Mouse (Mus musculus) MEL-GATA-1-ER (cell line): ENCODE results near the gene Cd209b.

Experiments used
- DNase-seq: peaks from one replicate; pipeline ENCODE4 v3.0.0-alpha.2; 2012; ENCODE audit warnings: low read depth; ENCODE audit errors: extremely low read depth

Cd209b gene

GRCm38 (mm10) chr8:3926744-3927143 lies at the start of gene Cd209b:
Cd209b (minus strand) TSS chr8:3926844.
- DNase-seq, result no peak

DNA sequence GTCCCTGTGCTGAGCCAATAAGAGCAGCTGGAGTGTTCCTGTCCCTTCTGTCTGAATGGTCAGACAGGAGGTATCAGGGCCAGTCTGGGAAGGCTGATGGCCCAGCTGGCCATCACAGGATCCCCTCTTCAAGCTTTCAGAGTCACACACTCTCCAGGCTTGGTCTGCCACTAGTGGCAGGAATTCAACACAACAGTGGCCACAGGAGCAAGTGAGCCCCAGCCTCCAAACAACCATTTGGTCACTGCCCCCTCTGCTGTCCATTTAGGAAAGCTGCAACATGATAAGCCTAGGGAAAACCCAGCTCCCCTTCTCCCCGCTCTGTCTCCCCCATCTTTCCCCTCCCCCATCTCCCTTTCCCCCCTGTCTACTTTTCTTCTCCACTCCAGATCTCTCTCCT lies 29.4 kb upstream of the Cd209b start:
- DNase-seq, result no peak

GRCm38 (mm10) chr8:3954646-3955045 lies 28.0 kb upstream of the Cd209b start, which contains the start of gene Cd209c:
Cd209c (minus strand) TSS chr8:3954746.
- DNase-seq, result no peak

- DNase-seq, result no peak
Observed at GRCm38 (mm10) chr8:3940023-3940422, 13.4 kb upstream of the Cd209b start.

GRCm38 (mm10) chr8:3878455-3878854 lies 48.2 kb downstream of the Cd209b start, which contains the start of gene Cd209d:
Cd209d (minus strand) TSS chr8:3878555.
- DNase-seq, result no peak

DNA sequence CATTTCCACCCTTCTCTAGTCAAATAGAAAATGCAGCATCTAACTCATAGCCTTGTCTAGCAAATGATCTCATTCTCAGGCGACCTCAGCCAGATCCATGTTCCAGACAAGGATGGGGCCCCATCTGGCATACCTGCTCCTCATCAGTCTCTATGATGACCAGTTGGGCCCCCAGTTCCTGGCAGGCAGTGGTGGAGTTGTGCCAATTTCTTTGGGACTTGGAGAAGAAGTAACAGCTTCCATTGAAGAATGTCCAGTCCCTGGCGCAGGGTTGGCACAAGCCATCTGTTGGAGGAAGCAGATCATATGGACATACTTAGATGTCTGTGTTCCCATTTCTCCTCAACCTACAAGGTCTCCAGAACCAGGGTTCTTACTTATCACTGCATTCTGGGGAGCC lies 50.5 kb downstream of the Cd209b start:
- no peak for DNase-seq
